Mouse (Mus musculus) heart, postnatal 0 days (tissue): ENCODE data around the gene Pim1. TPM values are rescaled to one million over a fixed set of nuclear protein-coding genes. Genes with fewer than 3 reads are reported as not detected.

Experiments
- ATAC-seq: fragments of 200-750 bp; cut with Nextera tagmentation; 2 replicates; pipeline ENCODE4 v1.8.0; 2017; ENCODE audit warnings: low read depth, moderate number of reproducible peaks, moderate library complexity; ENCODE audit not compliant: insufficient read depth
- DNase-seq: peaks from one replicate; pipeline ENCODE4 v3.0.0-alpha.2; 2016; ENCODE audit warnings: low spot score
- H3K27ac ChIP-seq: fragments of 300-500 bp; sonication (generic); 2 replicates; pipeline ENCODE4 v1.5.1; 2014; ENCODE audit warnings: low read depth, mild to moderate bottlenecking
- H3K27me3 ChIP-seq: fragments of 300-500 bp; sonication (generic); 2 replicates; pipeline ENCODE4 v1.6.1; 2014; ENCODE audit warnings: low read length, mixed read lengths; ENCODE audit not compliant: control insufficient read depth, insufficient read depth
- H3K36me3 ChIP-seq: fragments of 300-500 bp; sonication (generic); replicated peaks from 2 replicates; pipeline ENCODE4 v1.6.1; 2014; ENCODE audit warnings: low read length, mixed read lengths; ENCODE audit not compliant: control insufficient read depth, insufficient read depth
- H3K4me1 ChIP-seq: fragments of 300-500 bp; sonication (generic); 2 replicates; pipeline ENCODE4 v1.6.1; 2014; ENCODE audit warnings: antibody characterized with exemption; ENCODE audit not compliant: control insufficient read depth, insufficient read depth
- H3K4me2 ChIP-seq: fragments of 300-500 bp; sonication (generic); 2 replicates; pipeline ENCODE4 v1.6.1; 2014; ENCODE audit warnings: low read depth, mild to moderate bottlenecking, low read length, moderate library complexity
- H3K4me3 ChIP-seq: fragments of 300-500 bp; sonication (generic); 2 replicates; pipeline ENCODE4 v1.5.1; 2014; ENCODE audit warnings: low read depth, low read length
- H3K9ac ChIP-seq: fragments of 300-500 bp; sonication (generic); replicated peaks from 2 replicates; pipeline ENCODE4 v1.6.1; 2014; ENCODE audit warnings: low read depth, low read length, mixed read lengths
- H3K9me3 ChIP-seq: fragments of 300-500 bp; sonication (generic); replicated peaks from 2 replicates; pipeline ENCODE4 v1.6.1; 2016; ENCODE audit warnings: low read length; ENCODE audit not compliant: control insufficient read depth
- CTCF ChIP-seq: IDR thresholded peaks from 2 replicates; pipeline ENCODE4 v1.5.1; 2016; ENCODE audit warnings: antibody characterized with exemption, control low read depth, low read depth
- EP300 ChIP-seq: IDR thresholded peaks from 2 replicates; pipeline ENCODE4 v1.6.1; 2016; ENCODE audit warnings: antibody characterized with exemption, low read depth
- WGBS: fragments of 180-500 bp; shearing (Covaris S2); extraction: QIAGEN DNeasy Blood & Tissue Kit; methylation state at CpG from one replicate; pipeline ENCODE4 v1.1.7; 2014; 5-methylcytosine and 5-hydroxymethylcytosine counted together
- polyA plus RNA-seq: library from polyadenylated mRNA; unstranded; fragments of >200 nt; fragmentation: Nextera tagmentation; extraction: Ambion mirVana; gene quantifications from 2 replicates; pipeline ENCODE4 v1.2.1, GENCODE M21; 2015
- total RNA-seq: library from RNA; depleted of rRNA; stranded (reverse); fragments of >200 nt; gene quantifications from 2 replicates; pipeline ENCODE4 v1.2.3, GENCODE M21; 2014; ENCODE audit warnings: low replicate concordance

Gene Pim1
- total and polyA plus RNA-seq, 2 experiments from 2014 or later, result 29.2 to 58.4 TPM

GRCm38 (mm10) chr17:29455411-29456120, 35.0 kb upstream of the Pim1 start:
- no peak for ATAC-seq
- Histone ChIP-seq H3K27ac (peak overlapping the region; percentile 94), H3K4me3 (no peak overlapping the region), H3K27me3 (no peaks in the 10 kb centered on the region), H3K4me2 (no peak overlapping the region), H3K36me3 (no peaks in the 10 kb centered on the region), H3K9me3 (no peaks in the 10 kb centered on the region), H3K9ac (no peak overlapping the region), H3K4me1 (peaks cover 37% of the 10 kb centered on the region)
- no peak for TF ChIP-seq CTCF
- no peak for TF ChIP-seq EP300
- 34% methylated on average over 9 of the region's 9 CpGs for WGBS
- no peak for DNase-seq

GRCm38 (mm10) chr17:29456476-29456875, 34.1 kb upstream of the Pim1 start:
- no peak overlapping the region for H3K9ac ChIP-seq
- no peaks in the 10 kb centered on the region for H3K36me3 ChIP-seq
- DNase-seq (no peak), ATAC-seq (no peak)
- WGBS, result 91% methylated on average over 4 of the region's 4 CpGs
- no peak overlapping the region for H3K4me3 ChIP-seq
- no peaks in the 10 kb centered on the region for H3K9me3 ChIP-seq
- TF ChIP-seq CTCF (no peak), EP300 (no peak)
- peak overlapping the region; percentile 94 for H3K27ac ChIP-seq
- peaks cover 28% of the 10 kb centered on the region for H3K4me1 ChIP-seq
- no peaks in the 10 kb centered on the region for H3K27me3 ChIP-seq
- no peak overlapping the region for H3K4me2 ChIP-seq

- Histone ChIP-seq H3K4me3 (no peak overlapping the region), H3K27ac (peak overlapping the region; percentile 94), H3K4me1 (peaks cover 24% of the 10 kb centered on the region), H3K9ac (no peak overlapping the region; the same call in 1 of the 2 replicates), H3K4me2 (no peak overlapping the region), H3K36me3 (no peaks in the 10 kb centered on the region), H3K9me3 (no peaks in the 10 kb centered on the region), H3K27me3 (no peaks in the 10 kb centered on the region)
- no peak for TF ChIP-seq EP300
- TF ChIP-seq CTCF, result no peak
- ATAC-seq (no peak), DNase-seq (no peak)
- 66% methylated on average over 2 of the region's 2 CpGs for WGBS
Observed at GRCm38 (mm10) chr17:29456926-29457325, 33.6 kb upstream of the Pim1 start.

GRCm38 (mm10) chr17:29457795-29458560, 32.6 kb upstream of the Pim1 start:
- Histone ChIP-seq H3K36me3 (no peaks in the 10 kb centered on the region), H3K27me3 (no peaks in the 10 kb centered on the region), H3K9me3 (no peaks in the 10 kb centered on the region), H3K9ac (peak overlapping the region; percentile 30), H3K4me2 (peak overlapping the region; percentile 12), H3K27ac (peak overlapping the region; percentile 94), H3K4me1 (peaks cover 24% of the 10 kb centered on the region), H3K4me3 (no peak overlapping the region)
- DNase-seq (peak; percentile 92), ATAC-seq (peak; percentile 93)
- WGBS, result 25% methylated on average over 11 of the region's 11 CpGs
- no peak for TF ChIP-seq CTCF
- TF ChIP-seq EP300, result peak; percentile 98

- Histone ChIP-seq H3K36me3 (no peaks in the 10 kb centered on the region), H3K4me2 (peak overlapping the region; percentile 43), H3K27me3 (no peaks in the 10 kb centered on the region), H3K27ac (peak overlapping the region; percentile 94), H3K9ac (peak overlapping the region; percentile 35; the same call in 1 of the 2 replicates), H3K4me1 (peaks cover 39% of the 10 kb centered on the region), H3K9me3 (no peaks in the 10 kb centered on the region), H3K4me3 (no peak overlapping the region)
- 5% methylated on average over 24 of the region's 24 CpGs for WGBS
- DNase-seq, result peak; percentile 73
- ATAC-seq, result peak; percentile 9; the same call in 1 of the 2 replicates
- no peak for TF ChIP-seq EP300
- TF ChIP-seq CTCF, result no peak
Observed at GRCm38 (mm10) chr17:29459321-29460118, 31.0 kb upstream of the Pim1 start.
